Mouse (Mus musculus) intestine, embryonic 16.5 days (tissue): Measurements from ENCODE around the gene Hdac7. TPM values are rescaled to one million over a fixed set of nuclear protein-coding genes. Genes with fewer than 3 reads are reported as not detected.

Experiments used
- ATAC-seq: fragments of 200-750 bp; cut with Nextera tagmentation; 2 replicates; pipeline ENCODE4 v1.8.0; 2017; ENCODE audit warnings: moderate TSS enrichment, moderate library complexity
- H3K27ac ChIP-seq: fragments of 300-500 bp; sonication (generic); 2 replicates; pipeline ENCODE4 v1.5.1; 2014; ENCODE audit warnings: mild to moderate bottlenecking, low read length
- H3K27me3 ChIP-seq: fragments of 300-500 bp; sonication (generic); replicated peaks from 2 replicates; pipeline ENCODE4 v1.6.1; 2014; ENCODE audit warnings: low read length, control low read depth, mixed read lengths; ENCODE audit not compliant: control insufficient read depth, insufficient read depth
- H3K36me3 ChIP-seq: fragments of 300-500 bp; sonication (generic); 2 replicates; pipeline ENCODE4 v1.6.1; 2014; ENCODE audit warnings: low read length, control low read depth; ENCODE audit not compliant: control insufficient read depth, insufficient read depth
- H3K4me1 ChIP-seq: fragments of 300-500 bp; sonication (generic); 2 replicates; pipeline ENCODE4 v1.6.1; 2014; ENCODE audit warnings: low read length, control low read depth, mixed read lengths; ENCODE audit not compliant: control insufficient read depth, insufficient read depth
- H3K4me2 ChIP-seq: fragments of 300-500 bp; sonication (generic); 2 replicates; pipeline ENCODE4 v1.6.1; 2014; ENCODE audit warnings: low read depth, low read length, control low read depth
- H3K4me3 ChIP-seq: fragments of 300-500 bp; sonication (generic); 2 replicates; pipeline ENCODE4 v1.5.1; 2014; ENCODE audit warnings: mild to moderate bottlenecking, low read length
- H3K9ac ChIP-seq: fragments of 300-500 bp; sonication (generic); 2 replicates; pipeline ENCODE4 v1.6.1; 2014; ENCODE audit warnings: low read depth, low read length
- H3K9me3 ChIP-seq: fragments of 300-500 bp; sonication (generic); 2 replicates; pipeline ENCODE4 v1.6.1; 2016; ENCODE audit warnings: low read length, control low read depth; ENCODE audit not compliant: control insufficient read depth
- WGBS: fragments of 180-500 bp; shearing (Covaris S2); extraction: QIAGEN DNeasy Blood & Tissue Kit; methylation state at CpG from one replicate; pipeline ENCODE4 v1.1.7; 2014; 5-methylcytosine and 5-hydroxymethylcytosine counted together
- polyA plus RNA-seq: library from polyadenylated mRNA; unstranded; fragments of >200 nt; fragmentation: Nextera tagmentation; extraction: Ambion mirVana; gene quantifications from 2 replicates; pipeline ENCODE4 v1.2.1, GENCODE M21; 2015

Hdac7 gene
- polyA plus RNA-seq, 1 experiment from 2014 or later = 15.8 TPM

DNA sequence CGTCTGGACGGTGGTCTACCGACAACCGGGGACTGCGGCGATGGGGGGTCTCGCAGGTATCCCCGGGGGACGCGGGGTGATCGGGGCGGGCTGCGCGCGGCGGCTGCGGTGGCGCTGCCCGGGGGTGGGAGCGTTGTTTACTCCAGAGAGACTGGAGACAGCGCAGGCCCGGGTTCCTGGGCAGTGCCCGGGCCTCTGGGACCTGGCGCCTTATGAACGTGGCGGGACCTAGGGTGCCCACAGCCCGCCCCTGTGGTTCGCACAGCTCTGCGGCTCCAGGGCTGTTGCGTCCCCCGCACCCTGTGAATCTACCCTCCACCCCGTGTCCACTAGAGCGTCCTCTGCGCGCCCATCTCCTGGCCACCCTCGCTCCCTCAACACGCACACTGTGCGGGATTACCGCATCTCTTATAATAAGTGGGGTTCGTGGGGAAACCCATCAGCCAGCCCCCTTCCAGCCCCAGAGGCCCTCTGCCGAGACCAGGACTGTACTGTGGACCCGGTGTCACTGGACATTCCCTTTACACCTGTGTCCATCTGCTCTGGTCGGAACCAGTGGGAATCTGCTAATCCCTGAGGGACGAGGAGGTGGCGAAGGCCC lies 59.6 kb downstream of the Hdac7 start:
- 7% methylated on average over 43 of the region's 45 CpGs for WGBS
- H3K4me1 ChIP-seq = peaks cover 12% of the 10 kb centered on the region
- peak overlapping the region; percentile 87 for H3K9ac ChIP-seq
- no peaks in the 10 kb centered on the region for H3K9me3 ChIP-seq
- no peak overlapping the region for H3K27ac ChIP-seq
- no peaks in the 10 kb centered on the region for H3K27me3 ChIP-seq
- no peaks in the 10 kb centered on the region for H3K36me3 ChIP-seq
- peak; percentile 74 for ATAC-seq
- H3K4me3 ChIP-seq = peak overlapping the region; percentile 77
- H3K4me2 ChIP-seq = peak overlapping the region; percentile 94

DNA sequence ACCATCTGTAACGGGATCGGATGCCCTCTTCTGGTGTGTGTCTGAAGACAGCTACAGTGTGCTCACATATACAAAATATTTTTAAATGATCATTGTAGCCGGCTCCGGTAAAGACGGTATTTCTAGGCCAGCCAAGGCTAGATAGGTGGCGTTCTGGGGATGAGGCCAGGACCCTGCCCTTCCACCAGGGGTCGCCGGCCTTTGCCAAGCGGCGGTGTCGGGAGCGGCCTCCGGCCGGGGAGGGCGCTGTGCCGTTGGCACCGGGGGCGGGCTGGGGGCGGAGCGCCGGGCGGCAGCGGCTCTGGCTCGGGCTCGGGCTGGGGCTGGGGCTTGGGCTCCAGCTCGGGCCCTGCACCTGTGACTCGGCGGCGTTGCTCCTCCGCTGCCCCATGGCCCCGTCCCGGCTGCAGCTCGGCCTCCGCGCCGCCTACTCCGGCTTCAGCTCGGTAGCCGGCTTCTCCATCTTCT lies 60.2 kb downstream of the Hdac7 start:
- H3K27ac ChIP-seq = no peak overlapping the region
- no peaks in the 10 kb centered on the region for H3K9me3 ChIP-seq
- no peaks in the 10 kb centered on the region for H3K36me3 ChIP-seq
- peaks cover 12% of the 10 kb centered on the region for H3K4me1 ChIP-seq
- H3K9ac ChIP-seq = peak overlapping the region; percentile 87
- peak; percentile 90 for ATAC-seq
- 3% methylated on average over 39 of the region's 39 CpGs for WGBS
- peak overlapping the region; percentile 94 for H3K4me2 ChIP-seq
- peak overlapping the region; percentile 77 for H3K4me3 ChIP-seq
- no peaks in the 10 kb centered on the region for H3K27me3 ChIP-seq

DNA sequence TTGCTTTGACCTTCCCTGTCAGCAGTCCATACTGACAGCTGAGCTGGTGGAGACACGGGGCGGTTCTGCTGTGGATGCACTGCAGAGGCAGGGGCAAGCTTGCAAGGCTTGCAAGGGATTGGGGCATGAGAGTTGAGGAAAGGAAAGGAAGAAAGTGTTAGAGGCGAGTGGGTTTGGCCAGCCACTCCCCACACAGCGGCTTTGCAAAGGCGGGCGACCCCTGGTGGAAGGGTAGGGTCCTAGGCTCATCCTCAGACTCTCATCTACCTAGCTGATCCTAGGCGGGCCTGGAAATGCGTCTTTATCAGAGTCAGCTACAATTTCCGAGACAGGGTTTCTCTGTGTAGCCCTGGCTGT lies 61.6 kb downstream of the Hdac7 start:
- ATAC-seq = peak; percentile 47
- H3K4me2 ChIP-seq = peak overlapping the region; percentile 41

DNA sequence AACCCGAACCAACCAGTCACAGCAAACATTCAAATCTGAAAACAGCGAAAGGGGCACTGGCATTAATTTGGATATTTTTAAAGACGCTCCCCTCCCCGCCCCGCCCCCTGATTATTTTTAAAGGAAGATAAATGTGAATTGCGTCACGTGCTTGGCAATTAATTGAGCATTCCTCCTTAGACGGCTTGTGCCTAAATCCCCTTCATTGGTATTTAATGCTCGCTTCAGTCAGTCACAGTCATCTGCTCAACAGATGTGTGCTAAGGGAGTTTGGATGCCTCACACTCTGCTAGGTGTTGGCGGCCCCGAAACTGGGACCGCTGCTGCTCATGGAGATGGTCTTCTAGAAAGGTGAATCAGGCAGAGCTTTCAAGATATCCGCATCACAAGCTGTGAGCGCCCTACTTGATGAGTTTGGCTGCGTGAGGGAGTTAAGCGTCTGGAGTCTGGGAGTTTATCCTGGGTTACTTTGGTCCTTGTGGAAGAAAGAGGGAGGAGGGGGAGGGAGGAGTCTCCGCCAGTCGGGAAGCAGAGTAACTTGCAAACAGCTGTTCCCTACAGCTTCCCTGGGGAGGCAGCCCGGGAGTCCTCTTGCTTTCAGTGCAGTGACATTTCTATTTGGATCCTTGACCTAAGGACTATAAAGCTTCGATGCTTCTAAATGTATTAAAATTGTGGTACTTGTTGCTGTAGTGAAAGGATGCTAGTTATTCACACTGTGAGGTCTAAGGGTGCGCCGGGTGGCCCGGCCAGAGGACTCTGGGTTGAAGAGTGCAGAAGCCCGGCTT lies 62.1 kb downstream of the Hdac7 start:
- peak overlapping the region; percentile 41 for H3K4me2 ChIP-seq
- no peak overlapping the region for H3K9ac ChIP-seq
- WGBS = 11% methylated on average over 24 of the region's 24 CpGs
- H3K27ac ChIP-seq = peak overlapping the region; percentile 53
- no peaks in the 10 kb centered on the region for H3K9me3 ChIP-seq
- no peaks in the 10 kb centered on the region for H3K27me3 ChIP-seq
- H3K4me1 ChIP-seq = peaks cover 5% of the 10 kb centered on the region
- ATAC-seq = 0 out of 2 replicates have a peak, but pooled peaks have one; percentile 12
- H3K4me3 ChIP-seq = peak overlapping the region; percentile 25
- H3K36me3 ChIP-seq = no peaks in the 10 kb centered on the region

More for the DNA sequence above, 61.6 kb downstream of the Hdac7 start:
- H3K27me3 ChIP-seq = no peaks in the 10 kb centered on the region
- H3K4me3 ChIP-seq = peak overlapping the region; percentile 25
- H3K9me3 ChIP-seq = no peaks in the 10 kb centered on the region
- H3K27ac ChIP-seq = peak overlapping the region; percentile 53
- no peak overlapping the region for H3K9ac ChIP-seq
- peaks cover 5% of the 10 kb centered on the region for H3K4me1 ChIP-seq
- no peaks in the 10 kb centered on the region for H3K36me3 ChIP-seq
- 8% methylated on average over 9 of the region's 9 CpGs for WGBS

DNA sequence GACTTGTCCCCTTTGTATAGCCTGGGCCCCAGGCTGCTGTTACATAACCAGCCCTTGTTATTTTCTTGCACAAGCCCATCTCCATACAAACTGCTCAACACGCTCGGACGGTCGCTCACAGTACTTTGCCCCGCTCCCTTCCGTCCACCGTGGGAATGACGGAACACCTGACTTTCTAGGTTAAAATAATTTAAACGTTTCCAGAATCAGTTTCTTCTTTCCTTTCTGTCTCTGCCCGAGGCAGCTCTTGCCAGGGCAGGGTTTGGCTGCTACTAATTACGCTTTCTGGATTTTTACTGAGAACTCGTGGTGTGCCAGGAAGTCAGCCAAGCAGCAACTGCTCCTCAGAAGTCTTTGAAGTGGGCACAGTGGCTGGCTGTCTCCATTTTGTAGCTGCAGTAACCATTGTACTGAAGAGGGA lies 63.7 kb downstream of the Hdac7 start:
- no peaks in the 10 kb centered on the region for H3K9me3 ChIP-seq
- no peaks in the 10 kb centered on the region for H3K36me3 ChIP-seq
- no peak overlapping the region for H3K9ac ChIP-seq
- H3K4me1 ChIP-seq = peaks cover 5% of the 10 kb centered on the region
- WGBS = 73% methylated on average over 12 of the region's 12 CpGs
- no peak overlapping the region for H3K4me3 ChIP-seq
- no peak for ATAC-seq
- no peak overlapping the region for H3K4me2 ChIP-seq
- 0 out of 2 replicates have a peak overlapping the region, but pooled peaks have one; percentile 16 for H3K27ac ChIP-seq
- no peaks in the 10 kb centered on the region for H3K27me3 ChIP-seq

DNA sequence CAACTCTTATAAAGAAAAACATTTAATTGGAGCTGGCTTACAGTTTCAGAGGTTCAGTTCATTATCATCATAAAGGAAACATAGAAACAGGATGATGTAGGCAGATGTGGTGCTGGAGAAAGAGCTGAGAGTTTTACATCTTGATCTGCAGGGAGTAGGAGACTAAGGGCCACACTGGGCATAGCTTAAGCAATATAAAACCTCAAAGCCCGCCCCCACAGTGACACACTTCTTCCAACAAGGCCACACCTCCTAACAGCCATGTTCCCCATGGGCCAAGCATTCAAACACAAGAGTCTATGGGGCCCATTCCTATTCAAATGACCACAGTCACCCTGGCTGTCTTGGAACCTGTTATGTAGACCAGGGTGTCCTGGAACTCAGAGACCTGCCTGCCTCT lies 64.7 kb downstream of the Hdac7 start:
- H3K4me2 ChIP-seq = no peak overlapping the region
- 91% methylated on average over 1 of the region's 1 CpGs for WGBS
- no peaks in the 10 kb centered on the region for H3K9me3 ChIP-seq
- H3K27ac ChIP-seq = no peak overlapping the region
- H3K9ac ChIP-seq = no peak overlapping the region
- H3K4me3 ChIP-seq = no peak overlapping the region
- no peaks in the 10 kb centered on the region for H3K27me3 ChIP-seq
- H3K36me3 ChIP-seq = no peaks in the 10 kb centered on the region
- H3K4me1 ChIP-seq = peaks cover 5% of the 10 kb centered on the region
- no peak for ATAC-seq

DNA sequence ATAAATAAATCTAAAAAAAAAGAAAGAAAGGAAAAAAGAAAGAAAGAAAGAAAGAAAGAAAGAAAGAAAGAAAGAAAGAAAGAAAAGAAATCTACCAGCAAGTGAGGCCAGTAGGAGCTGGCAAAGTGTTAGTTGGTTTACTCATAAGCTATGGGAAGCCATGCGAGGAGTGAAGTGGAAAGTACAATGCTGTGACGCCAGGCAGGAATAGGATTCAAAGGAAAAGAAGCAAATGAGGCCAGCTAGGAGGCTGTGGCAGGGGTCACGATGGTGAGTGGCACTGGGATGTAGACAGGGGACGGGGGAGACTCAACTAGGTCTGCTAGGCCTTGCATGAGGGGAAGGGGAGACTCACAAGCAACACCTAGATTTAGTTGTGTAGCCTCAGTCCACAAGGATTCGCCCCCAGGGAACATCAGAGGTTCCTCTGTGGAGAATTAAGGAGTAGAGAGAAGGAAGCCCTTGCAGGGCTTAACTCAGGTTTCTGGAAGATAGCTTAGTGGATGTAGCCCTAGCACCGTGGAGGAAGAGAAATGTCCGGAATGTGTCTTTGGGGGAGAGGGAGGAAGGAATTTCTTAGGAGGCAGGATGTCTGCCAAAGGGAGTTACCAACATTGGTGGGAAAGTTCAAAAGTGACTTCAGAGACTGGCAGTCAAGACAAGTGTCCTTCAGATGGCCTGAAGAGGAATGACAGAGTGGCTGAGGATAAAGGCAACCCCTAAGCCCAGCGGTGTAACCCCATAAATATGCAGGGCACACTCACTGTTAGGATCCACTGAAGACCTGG lies 65.8 kb downstream of the Hdac7 start, which contains the start of gene Slc48a1:
Slc48a1 (plus strand) TSS at position 210 of the 788 bp plus-strand sequence.
- 69% methylated on average over 8 of the region's 8 CpGs for WGBS
- no peaks in the 10 kb centered on the region for H3K36me3 ChIP-seq
- H3K9me3 ChIP-seq = no peaks in the 10 kb centered on the region
- peaks cover 13% of the 10 kb centered on the region for H3K4me1 ChIP-seq
- no peak within 1 kb of the TSS for H3K9ac ChIP-seq
- no peak for ATAC-seq
- no peak within 1 kb of the TSS for H3K27ac ChIP-seq
- H3K27me3 ChIP-seq = no peaks in the 10 kb centered on the region
- H3K4me3 ChIP-seq = no peak within 1 kb of the TSS
- H3K4me2 ChIP-seq = no peak within 1 kb of the TSS

DNA sequence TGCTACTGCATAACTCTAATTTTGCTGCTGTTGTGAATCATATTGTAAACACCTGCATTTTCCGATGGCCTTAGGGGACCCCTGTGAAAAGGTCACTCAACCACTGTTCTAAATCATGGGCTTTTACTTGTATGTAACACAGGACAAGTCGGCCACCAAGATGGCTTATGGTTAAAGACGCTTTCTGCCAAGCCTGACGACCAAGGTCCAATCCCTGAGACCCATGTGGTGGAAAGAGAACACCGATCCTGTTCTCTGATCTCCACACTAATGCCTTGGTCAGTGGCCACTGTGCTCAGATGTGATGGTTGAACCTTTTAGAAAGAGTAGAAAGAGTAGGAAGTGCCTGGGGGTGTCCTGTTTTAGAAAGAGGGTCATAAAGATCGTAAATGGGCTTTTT lies 67.4 kb downstream of the Hdac7 start:
- Histone ChIP-seq H3K27ac (no peak overlapping the region), H3K9ac (no peak overlapping the region)

DNA sequence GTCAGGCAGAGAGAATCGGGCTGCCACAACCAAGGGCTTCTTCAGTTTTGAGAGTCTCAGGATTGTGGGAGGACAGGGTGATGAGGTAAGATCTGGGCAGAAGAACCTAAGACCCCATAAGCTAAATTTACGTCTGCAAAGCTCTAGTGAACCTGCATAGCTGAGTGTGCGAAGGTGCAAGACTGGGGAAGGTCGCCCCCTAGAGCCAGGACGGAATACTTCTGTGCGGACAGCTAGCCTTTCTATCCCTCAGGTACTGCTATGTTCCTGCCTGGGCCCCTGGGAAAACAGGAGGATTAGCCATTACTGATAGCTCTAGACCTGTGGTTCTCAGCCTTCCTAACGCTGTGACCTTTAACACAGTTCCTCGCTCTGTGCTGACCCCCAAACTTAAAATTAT lies 67.8 kb downstream of the Hdac7 start:
- Histone ChIP-seq H3K36me3 (no peaks in the 10 kb centered on the region), H3K4me3 (no peak overlapping the region), H3K27me3 (no peaks in the 10 kb centered on the region), H3K9ac (no peak overlapping the region), H3K4me2 (no peak overlapping the region), H3K4me1 (peaks cover 19% of the 10 kb centered on the region), H3K27ac (no peak overlapping the region), H3K9me3 (no peaks in the 10 kb centered on the region)
- 11% methylated on average over 8 of the region's 8 CpGs for WGBS
- ATAC-seq = peak; percentile 64

More for the DNA sequence above, 67.4 kb downstream of the Hdac7 start:
- Histone ChIP-seq H3K4me3 (no peak overlapping the region), H3K36me3 (no peaks in the 10 kb centered on the region), H3K4me2 (no peak overlapping the region), H3K4me1 (peaks cover 19% of the 10 kb centered on the region), H3K9me3 (no peaks in the 10 kb centered on the region), H3K27me3 (no peaks in the 10 kb centered on the region)
- WGBS = 78% methylated on average over 6 of the region's 6 CpGs
- ATAC-seq = no peak
